Mouse (Mus musculus) embryonic fibroblast, embryonic 13.5 days (primary cell): Measurements from ENCODE around the gene Nrbf2. TPM values are rescaled to one million over a fixed set of nuclear protein-coding genes. Genes with fewer than 3 reads are reported as not detected.
A peak's percentile ranks its signal among the peaks of the same experiment; 100 is the strongest.

Source experiments
- H3K27ac ChIP-seq: 2 replicates; pipeline ENCODE4 v1.5.1; 2012; ENCODE audit warnings: low read length, control low read depth, inconsistent platforms; ENCODE audit not compliant: insufficient read depth
- H3K4me1 ChIP-seq: 2 replicates; pipeline ENCODE4 v1.6.1; 2011; ENCODE audit warnings: low read length; ENCODE audit not compliant: control insufficient read depth, insufficient read depth
- H3K4me3 ChIP-seq: 2 replicates; pipeline ENCODE4 v1.5.1; 2011; ENCODE audit warnings: mild to moderate bottlenecking, control low read depth, low read length; ENCODE audit not compliant: insufficient read depth
- CTCF ChIP-seq: IDR thresholded peaks from 2 replicates; pipeline ENCODE4 v1.5.1; 2011; ENCODE audit warnings: mild to moderate bottlenecking, control low read depth, low read length, moderate library complexity, borderline replicate concordance; ENCODE audit not compliant: insufficient read depth
- POLR2A ChIP-seq: IDR thresholded peaks from 2 replicates; pipeline ENCODE4 v1.6.1; 2011; ENCODE audit warnings: low read depth, mild to moderate bottlenecking, control low read depth, low read length, moderate library complexity
- polyA plus RNA-seq: library from polyadenylated mRNA; stranded (reverse); fragments of >200 nt; gene quantifications from 2 replicates; pipeline ENCODE4 v1.2.4, GENCODE M21; 2011; ENCODE audit warnings: low read depth; ENCODE audit not compliant: missing spikeins, insufficient read length

Gene Nrbf2
- polyA plus RNA-seq, 1 experiment = 31.3 TPM

DNA sequence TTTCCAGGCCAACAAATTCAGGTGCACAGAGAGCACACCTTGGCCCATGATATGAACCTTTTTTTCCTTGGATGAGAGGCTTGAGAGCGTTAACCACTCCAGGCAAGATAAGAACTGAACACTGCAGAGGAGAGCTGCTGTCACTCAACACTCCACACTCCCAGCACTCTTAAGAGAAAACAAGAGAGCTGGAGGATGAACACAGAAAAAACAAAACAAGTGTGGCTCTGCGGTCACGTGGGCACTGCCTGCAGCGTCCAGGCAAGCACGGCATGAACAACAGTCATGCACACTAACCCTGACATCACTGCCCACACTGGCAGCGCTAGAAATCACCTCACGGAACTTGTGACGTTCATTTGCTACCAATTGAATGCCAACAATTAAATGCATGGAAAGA is 3.3 kb downstream of the Nrbf2 start:
- Histone ChIP-seq H3K4me1 (peaks cover 18% of the 10 kb centered on the region), H3K27ac (no peak overlapping the region), H3K4me3 (no peak overlapping the region)
- no peak for TF ChIP-seq CTCF
- no peak for TF ChIP-seq POLR2A

DNA sequence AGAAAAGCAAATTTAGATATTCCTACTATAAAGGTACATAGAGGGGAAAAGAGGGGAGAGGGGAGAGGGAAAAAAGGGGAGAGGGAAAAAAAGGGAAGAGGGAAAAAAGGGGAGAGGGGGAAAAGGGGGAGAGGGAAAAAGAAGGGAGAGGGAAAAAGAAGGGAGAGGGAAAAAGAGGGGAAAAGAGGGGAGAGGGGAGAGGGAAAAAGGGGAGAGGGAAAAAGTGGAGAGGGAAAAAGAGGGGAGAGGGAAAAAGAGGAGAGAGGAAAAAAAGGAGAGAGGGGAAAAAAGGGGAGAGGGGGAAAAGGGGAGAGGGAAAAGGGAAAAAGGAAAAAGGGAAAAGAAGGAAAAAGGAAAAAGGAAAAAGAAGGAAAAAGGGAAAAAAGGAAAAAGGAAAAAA is 9.2 kb downstream of the Nrbf2 start:
- TF ChIP-seq CTCF (no peak), POLR2A (no peak)
- Histone ChIP-seq H3K27ac (no peak overlapping the region), H3K4me1 (peaks cover 3% of the 10 kb centered on the region; the same call in 1 of the 2 replicates), H3K4me3 (no peak overlapping the region)

DNA sequence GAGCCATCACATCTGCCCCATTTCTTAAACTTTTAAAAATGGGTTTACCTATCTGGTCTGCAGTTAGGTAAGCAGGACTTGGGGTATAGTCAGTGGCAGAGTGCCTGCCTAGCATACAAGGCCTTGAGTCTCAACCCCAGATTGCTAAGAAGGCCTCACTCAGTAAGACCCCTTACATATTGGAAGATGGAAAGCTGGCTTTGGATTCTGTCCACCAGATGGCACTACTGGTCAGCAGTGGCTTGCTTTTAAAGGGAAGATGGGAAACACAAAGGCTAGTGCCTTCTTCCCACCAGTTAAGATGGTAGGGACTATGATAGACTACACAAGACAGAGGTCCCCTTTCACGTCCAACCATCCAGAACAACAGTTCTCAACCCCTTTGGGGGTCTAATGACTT is 20.3 kb downstream of the Nrbf2 start:
- Histone ChIP-seq H3K4me3 (no peak overlapping the region), H3K27ac (no peak overlapping the region), H3K4me1 (no peaks in the 10 kb centered on the region)
- TF ChIP-seq CTCF (no peak), POLR2A (no peak)

DNA sequence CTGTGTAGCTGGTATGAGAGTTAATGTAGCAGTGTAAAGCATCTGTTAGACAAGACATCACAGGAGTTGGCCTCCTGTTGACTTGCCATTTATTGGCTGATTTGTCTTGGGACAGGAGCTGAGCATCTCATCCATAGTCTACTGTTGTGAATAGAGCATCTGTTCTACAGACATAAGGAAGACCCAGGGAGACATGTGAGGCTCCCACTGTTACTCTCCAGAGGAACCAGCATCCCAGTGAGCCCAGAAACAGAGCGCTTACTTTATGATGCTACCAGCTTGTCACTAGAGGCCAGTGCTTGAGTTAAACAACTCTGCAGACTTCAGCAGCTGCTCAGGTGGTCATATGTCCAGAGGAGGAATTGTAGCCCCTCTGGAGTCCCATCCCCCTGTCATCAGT is 32.0 kb downstream of the Nrbf2 start:
- H3K4me3 ChIP-seq = no peak overlapping the region

DNA sequence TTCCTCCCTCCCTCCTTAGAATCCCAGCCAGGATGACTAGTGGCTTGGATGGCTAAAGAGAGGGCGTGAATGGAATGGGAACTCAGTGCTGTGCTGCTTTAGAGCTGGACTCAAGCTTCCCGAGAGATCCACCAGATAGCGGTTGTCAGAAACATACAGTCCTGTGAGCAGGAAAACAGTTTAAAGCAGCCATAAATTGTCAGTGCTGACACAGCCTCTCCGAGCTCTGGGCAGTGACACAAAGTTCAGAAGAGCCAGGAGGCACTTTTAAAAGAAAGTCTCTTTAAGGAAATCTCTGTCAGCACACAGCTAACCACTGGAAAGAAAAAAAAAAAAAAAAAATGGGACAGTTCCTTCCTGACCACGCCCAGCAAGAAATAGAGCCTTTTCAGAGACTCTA is 32.8 kb downstream of the Nrbf2 start:
- TF ChIP-seq CTCF (no peak), POLR2A (no peak)
- Histone ChIP-seq H3K4me1 (no peaks in the 10 kb centered on the region; the same call in 1 of the 2 replicates), H3K4me3 (no peak overlapping the region)

More for the DNA sequence above, 32.0 kb downstream of the Nrbf2 start:
- no peak for TF ChIP-seq POLR2A
- TF ChIP-seq CTCF = no peak
- H3K4me1 ChIP-seq = no peaks in the 10 kb centered on the region; the same call in 1 of the 2 replicates
- no peak overlapping the region for H3K27ac ChIP-seq

DNA sequence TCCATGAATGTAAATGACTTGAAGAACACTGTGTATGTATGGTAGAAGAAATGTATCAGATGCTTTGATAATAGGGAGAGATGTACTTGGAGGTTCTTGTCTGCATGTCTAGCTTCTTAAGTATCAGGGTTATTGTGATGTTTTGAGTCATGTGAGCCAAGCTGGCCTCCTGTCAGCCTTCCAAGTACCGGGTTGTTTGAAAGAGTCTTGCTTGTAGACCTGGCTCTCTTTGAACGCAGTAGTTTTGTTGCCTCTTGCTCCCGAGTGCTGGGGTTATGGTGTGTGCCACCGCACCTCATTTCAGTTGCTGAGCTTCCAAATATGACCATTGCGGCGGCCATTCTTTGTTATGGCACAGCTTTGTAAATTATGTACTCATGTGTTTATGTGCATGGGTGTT is 34.3 kb downstream of the Nrbf2 start:
- no peaks in the 10 kb centered on the region; the same call in 1 of the 2 replicates for H3K4me1 ChIP-seq
- no peak overlapping the region for H3K4me3 ChIP-seq
- no peak overlapping the region for H3K27ac ChIP-seq
- TF ChIP-seq POLR2A (no peak), CTCF (no peak)

More for the DNA sequence above, 32.8 kb downstream of the Nrbf2 start:
- no peak overlapping the region for H3K27ac ChIP-seq

DNA sequence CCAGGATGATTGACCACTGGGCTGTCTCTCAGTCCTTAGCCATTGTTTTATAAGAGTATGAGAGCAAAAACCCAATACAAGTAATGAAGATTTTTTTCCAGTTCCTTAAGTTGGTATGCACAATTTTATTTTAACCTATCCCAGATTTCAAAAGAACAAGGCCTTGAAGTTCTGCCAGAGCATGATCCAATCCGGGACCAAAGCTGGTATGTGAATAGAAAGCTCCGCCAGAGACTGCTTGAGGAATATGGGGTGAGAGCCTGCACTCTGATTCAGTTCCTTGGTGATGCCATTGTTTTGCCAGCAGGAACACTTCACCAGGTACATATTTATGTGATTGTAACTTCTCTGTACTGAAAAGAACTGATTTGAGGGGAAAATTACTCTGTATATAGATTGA is 35.6 kb downstream of the Nrbf2 start:
- Histone ChIP-seq H3K27ac (no peak overlapping the region), H3K4me1 (no peaks in the 10 kb centered on the region; the same call in 1 of the 2 replicates), H3K4me3 (no peak overlapping the region)
- TF ChIP-seq POLR2A (no peak), CTCF (no peak)

DNA sequence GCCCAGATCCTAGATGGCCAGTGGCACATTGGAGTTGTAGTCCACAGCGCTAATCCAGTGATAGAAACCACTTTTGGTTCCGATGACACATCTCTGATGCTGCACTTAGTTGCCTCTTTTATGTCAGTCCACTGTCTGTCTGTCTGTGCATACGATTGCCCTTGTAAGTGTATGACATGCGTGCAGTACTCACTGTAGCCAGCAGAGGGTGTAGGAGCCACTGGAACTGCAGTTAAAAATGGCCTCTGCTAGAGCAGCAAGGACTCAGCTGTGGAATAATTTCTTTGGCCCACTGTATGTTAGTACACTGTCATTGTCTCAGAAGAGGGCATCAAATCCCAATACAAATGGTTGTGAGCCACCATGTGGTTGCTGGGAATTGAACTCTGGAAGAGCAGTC is 38.0 kb downstream of the Nrbf2 start:
- H3K27ac ChIP-seq = no peak overlapping the region
- H3K4me3 ChIP-seq = no peak overlapping the region
- peak; percentile 33; the same call in 1 of the 2 replicates for TF ChIP-seq CTCF
- no peak for TF ChIP-seq POLR2A
- H3K4me1 ChIP-seq = no peaks in the 10 kb centered on the region

DNA sequence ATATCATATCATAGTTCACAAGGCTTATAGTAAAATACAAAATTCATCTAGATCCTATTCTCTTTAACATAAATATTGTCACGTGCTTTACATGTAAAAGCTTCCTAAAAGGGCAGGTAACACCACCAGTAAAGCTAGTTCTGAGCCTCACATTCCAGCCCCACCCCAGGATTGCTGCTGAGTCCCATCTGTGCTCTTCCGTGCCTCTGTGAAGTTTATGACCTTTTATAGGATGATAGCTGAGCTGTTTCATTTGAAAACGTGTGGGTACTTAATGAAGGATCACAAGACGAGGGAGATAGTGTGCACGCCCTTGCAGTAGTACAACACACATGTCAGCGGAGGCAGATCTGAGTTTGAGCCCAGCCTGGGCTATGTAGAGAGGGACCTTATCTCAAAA is 54.7 kb downstream of the Nrbf2 start:
- TF ChIP-seq POLR2A = no peak
- Histone ChIP-seq H3K4me1 (no peaks in the 10 kb centered on the region), H3K27ac (no peak overlapping the region), H3K4me3 (no peak overlapping the region)

DNA sequence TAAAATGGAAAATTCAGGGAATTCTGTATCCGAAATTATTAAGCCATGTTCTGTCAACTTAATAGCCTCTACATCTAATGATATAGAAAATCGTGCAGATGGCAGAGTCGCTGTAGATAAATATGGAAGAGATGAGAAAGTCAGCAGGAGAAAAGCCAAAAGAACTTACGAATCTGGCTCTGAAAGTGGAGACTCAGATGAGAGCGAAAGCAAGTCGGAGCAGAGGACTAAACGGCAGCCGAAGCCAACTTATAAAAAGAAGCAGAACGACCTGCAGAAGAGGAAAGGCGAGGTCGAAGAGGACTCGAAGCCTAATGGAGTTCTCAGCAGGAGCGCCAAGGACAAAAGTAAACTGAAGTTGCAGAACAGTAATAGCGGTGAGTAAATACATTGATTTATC is 58.6 kb downstream of the Nrbf2 start:
- Histone ChIP-seq H3K4me3 (no peak overlapping the region), H3K27ac (no peak overlapping the region), H3K4me1 (peaks cover 2% of the 10 kb centered on the region)
- TF ChIP-seq POLR2A = no peak
- TF ChIP-seq CTCF = no peak

DNA sequence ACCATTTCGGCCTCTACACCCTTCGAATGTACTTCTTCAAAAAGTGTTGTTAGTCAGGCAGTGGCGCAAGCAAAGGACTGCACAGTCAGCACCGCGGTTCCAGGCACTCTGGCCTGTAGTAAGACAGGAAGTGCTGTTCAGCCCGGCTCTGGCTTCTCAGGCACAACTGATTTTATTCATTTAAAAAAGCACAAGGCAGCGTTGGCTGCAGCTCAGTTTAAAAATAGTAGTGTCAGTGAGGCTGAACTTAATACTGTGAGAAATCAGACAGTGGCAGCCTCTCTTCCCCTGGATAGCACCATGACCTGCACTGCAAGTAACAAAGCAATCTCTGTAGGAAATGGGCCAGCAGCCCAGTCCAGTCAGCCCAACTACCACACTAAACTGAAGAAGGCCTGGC is 59.0 kb downstream of the Nrbf2 start:
- H3K4me3 ChIP-seq = no peak overlapping the region
- peaks cover 2% of the 10 kb centered on the region for H3K4me1 ChIP-seq
- no peak overlapping the region for H3K27ac ChIP-seq
- no peak for TF ChIP-seq CTCF
- no peak for TF ChIP-seq POLR2A

DNA sequence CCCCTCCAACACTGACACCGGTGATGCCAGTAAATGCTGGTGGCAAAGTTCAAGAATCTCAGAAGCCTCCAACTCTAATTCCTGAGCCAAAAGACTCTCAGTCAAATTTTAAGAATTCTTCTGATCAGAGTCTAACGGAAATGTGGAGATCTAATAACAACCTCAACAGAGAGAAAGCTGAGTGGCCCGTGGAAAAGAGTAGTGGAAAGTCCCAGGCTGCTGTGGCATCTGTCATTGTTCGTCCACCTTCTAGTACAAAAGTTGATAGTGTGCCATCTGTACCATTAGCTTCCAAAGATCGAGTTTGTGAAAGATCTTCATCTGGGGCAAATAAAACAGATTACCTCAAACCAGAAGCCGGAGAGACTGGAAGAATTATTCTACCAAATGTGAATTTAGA is 59.6 kb downstream of the Nrbf2 start:
- H3K4me3 ChIP-seq = no peak overlapping the region
- TF ChIP-seq POLR2A = no peak
- TF ChIP-seq CTCF = no peak
- peaks cover 2% of the 10 kb centered on the region for H3K4me1 ChIP-seq
- no peak overlapping the region for H3K27ac ChIP-seq
